10 mouse cellular contexts compared by ENCODE assay signal in genomic region chr7:142471414-142471861, GRCm38 (mm10). TPM values are rescaled to one million over a fixed set of nuclear protein-coding genes. Genes with fewer than 3 reads are reported as not detected.
A peak's percentile ranks its signal among the peaks of the same experiment; 100 is the strongest.
DNase-seq lines count a peak whose midpoint lies in the region; ATAC-seq and TF ChIP-seq lines count a peak whose summit lies in the region.
"Had no signal": no experiment of that assay in that cellular context is flagged by ENCODE, and none has a peak within 500 bp of the region (broad histone marks: within the 10 kb centered on the region; RNA-seq: fewer than 3 reads in every experiment).

No protein-coding gene starts in this region.

- TF ChIP-seq CTCF in kidney, postnatal 0 days (IDR thresholded peaks at IDR 0.05; ENCODE audit: low read depth) = no peak

- peak overlapping the region; percentile 19; the same call in 1 of the 2 replicates for H3K4me3 ChIP-seq in kidney, postnatal 0 days (replicated peaks; ENCODE audit: low read depth, low read length)
- no peak overlapping the region for H3K4me3 ChIP-seq in embryonic facial prominence, embryonic 15.5 days (replicated peaks)
- no peak overlapping the region for H3K4me3 ChIP-seq in limb, embryonic 11.5 days (ENCODE audit: low read depth, low read length)

- peaks cover 22% of the 10 kb centered on the region for H3K4me1 ChIP-seq in kidney, postnatal 0 days (replicated peaks; ENCODE audit: insufficient read depth, low read length)
- peaks cover 50% of the 10 kb centered on the region for H3K4me1 ChIP-seq in embryonic facial prominence, embryonic 15.5 days
- H3K4me1 ChIP-seq in limb, embryonic 11.5 days (ENCODE audit: control insufficient read depth, insufficient read depth, low read length) = peaks cover 22% of the 10 kb centered on the region

- DNase-seq in kidney, postnatal 0 days (ENCODE audit: low spot score) = peak; percentile 85
- no peak for DNase-seq in kidney, adult 18-20 months
- peak; percentile 42 for DNase-seq in embryo, embryonic 10 days (ENCODE audit: low spot score)
- peak; percentile 40 for DNase-seq in limb, embryonic 11.5 days (ENCODE audit: low spot score)
- no peak for DNase-seq in frontal cortex, postnatal 36 days (ENCODE audit: low spot score in 2 of 2)
- no peak for DNase-seq in left cerebral cortex, postnatal 25 days (ENCODE audit: low spot score in 2 of 2)
- DNase-seq in left cerebral cortex, postnatal 10 days (ENCODE audit: extremely low spot score in 1 of 2, low spot score in 2 of 2) = no peak

- H3K27ac ChIP-seq in kidney, postnatal 0 days = peak overlapping the region; percentile 90
- H3K27ac ChIP-seq in embryonic facial prominence, embryonic 15.5 days (replicated peaks) = peak overlapping the region; percentile 79
- peak overlapping the region; percentile 76 for H3K27ac ChIP-seq in limb, embryonic 11.5 days (replicated peaks; ENCODE audit: low read depth, low read length)

- H3K36me3 ChIP-seq in kidney, postnatal 0 days (ENCODE audit: insufficient read depth, low read length) = no peaks in the 10 kb centered on the region
- no peaks in the 10 kb centered on the region for H3K36me3 ChIP-seq in embryonic facial prominence, embryonic 15.5 days
- H3K36me3 ChIP-seq in limb, embryonic 11.5 days (ENCODE audit: control insufficient read depth, insufficient read depth, low read length) = no peaks in the 10 kb centered on the region

- H3K4me2 ChIP-seq in kidney, postnatal 0 days (ENCODE audit: low read length) = peak overlapping the region; percentile 49
- H3K4me2 ChIP-seq in embryonic facial prominence, embryonic 15.5 days (replicated peaks) = peak overlapping the region; percentile 26
- peak overlapping the region; percentile 18; the same call in 1 of the 2 replicates for H3K4me2 ChIP-seq in limb, embryonic 11.5 days (ENCODE audit: low read depth, severe bottlenecking)

- WGBS in kidney, postnatal 0 days = 32% methylated on average over 6 of the region's 6 CpGs
- 39% methylated on average over 6 of the region's 6 CpGs for WGBS in embryonic facial prominence, embryonic 15.5 days
- WGBS in limb, embryonic 11.5 days = 16% methylated on average over 6 of the region's 6 CpGs

- H3K9ac ChIP-seq in kidney, postnatal 0 days (ENCODE audit: low read depth, low read length) = peak overlapping the region; percentile 60; the same call in 1 of the 2 replicates
- no peak overlapping the region for H3K9ac ChIP-seq in embryonic facial prominence, embryonic 15.5 days
- peak overlapping the region; percentile 62 for H3K9ac ChIP-seq in limb, embryonic 11.5 days (ENCODE audit: low read length)

- no peaks in the 10 kb centered on the region for H3K9me3 ChIP-seq in kidney, postnatal 0 days (replicated peaks; ENCODE audit: low read length)
- no peaks in the 10 kb centered on the region for H3K9me3 ChIP-seq in embryonic facial prominence, embryonic 15.5 days (replicated peaks)
- H3K9me3 ChIP-seq in limb, embryonic 11.5 days (ENCODE audit: control insufficient read depth, low read length) = no peaks in the 10 kb centered on the region

- intact Hi-C loops in left cerebral cortex, postnatal 25 days (cut with DNase I) = no loop called here
- intact Hi-C loops in left cerebral cortex, postnatal 10 days (cut with DNase I) = no loop called here

- no peaks in the 10 kb centered on the region for H3K27me3 ChIP-seq in kidney, postnatal 0 days (ENCODE audit: insufficient read depth, low read length)
- H3K27me3 ChIP-seq in embryonic facial prominence, embryonic 15.5 days = no peaks in the 10 kb centered on the region
- H3K27me3 ChIP-seq in limb, embryonic 11.5 days (ENCODE audit: control insufficient read depth, insufficient read depth, low read length) = no peaks in the 10 kb centered on the region

- ATAC-seq in kidney, postnatal 0 days (replicated peaks; ENCODE audit: low FRiP score, low read depth) = peak; percentile 42
- peak; percentile 17; the same call in 1 of the 2 replicates for ATAC-seq in embryonic facial prominence, embryonic 15.5 days (ENCODE audit: insufficient number of reproducible peaks, low FRiP score, low TSS enrichment, low read depth)
- peak; percentile 27; the same call in 1 of the 2 replicates for ATAC-seq in limb, embryonic 11.5 days (ENCODE audit: insufficient number of reproducible peaks, low FRiP score, low TSS enrichment, low read depth)

RNA-seq across cellular contexts. Expression of gene Lsp1, which starts 10.8 kb away (rescaled TPM):
- polyA plus RNA-seq in kidney, postnatal 0 days (2015; fragmentation: Nextera tagmentation; extraction: Ambion mirVana) = 161 and 165 TPM in 2 replicates
- 49.3 and 58.9 TPM in 2 replicates for polyA plus RNA-seq in embryonic facial prominence, embryonic 15.5 days (2015; fragmentation: Nextera tagmentation; extraction: Ambion mirVana)
- polyA plus RNA-seq in limb, embryonic 11.5 days (2014; fragmentation: Nextera tagmentation; extraction: Ambion mirVana) = 22.8 and 23.3 TPM in 2 replicates
- total RNA-seq in left cerebral cortex, postnatal 25 days (2021) = 1 to 10 TPM; 5.2 to 5.4 TPM
- 1 to 10 TPM; 5.2 to 8.1 TPM for total RNA-seq in left cerebral cortex, postnatal 10 days (2021)

RNA-seq across cellular contexts. Expression of gene Tnnt3, which starts 27.2 kb away (rescaled TPM):
- 3.4 TPM in 2 replicates for polyA plus RNA-seq in kidney, postnatal 0 days (2015; fragmentation: Nextera tagmentation; extraction: Ambion mirVana)
- polyA plus RNA-seq in embryonic facial prominence, embryonic 15.5 days (2015; fragmentation: Nextera tagmentation; extraction: Ambion mirVana) = 167 and 228 TPM in 2 replicates
- 8.0 and 10.8 TPM in 2 replicates for polyA plus RNA-seq in limb, embryonic 11.5 days (2014; fragmentation: Nextera tagmentation; extraction: Ambion mirVana)
- not detected for total RNA-seq in left cerebral cortex, postnatal 25 days (2021)
- total RNA-seq in left cerebral cortex, postnatal 10 days (2021) = not detected
- total RNA-seq: left cerebral cortex, adult 18-20 months had no signal

RNA-seq across cellular contexts. Expression of gene Tnni2, which starts 29.8 kb away (rescaled TPM):
- polyA plus RNA-seq in kidney, postnatal 0 days (2015; fragmentation: Nextera tagmentation; extraction: Ambion mirVana) = 2.2 and 3.0 TPM in 2 replicates
- polyA plus RNA-seq in embryonic facial prominence, embryonic 15.5 days (2015; fragmentation: Nextera tagmentation; extraction: Ambion mirVana) = 169 and 228 TPM in 2 replicates
- polyA plus RNA-seq in limb, embryonic 11.5 days (2014; fragmentation: Nextera tagmentation; extraction: Ambion mirVana) = 7.0 and 10.3 TPM in 2 replicates
- total RNA-seq in left cerebral cortex, postnatal 25 days (2021) = not detected
- total RNA-seq in left cerebral cortex, postnatal 10 days (2021) = under 1 TPM in 1 of 2 experiments, not detected in 1; 0.83 TPM

RNA-seq across cellular contexts. Expression of gene Syt8, which starts 36.8 kb away (rescaled TPM):
- polyA plus RNA-seq in kidney, postnatal 0 days (2015; fragmentation: Nextera tagmentation; extraction: Ambion mirVana) = 2.5 and 4.8 TPM in 2 replicates
- 3.9 and 4.5 TPM in 2 replicates for polyA plus RNA-seq in embryonic facial prominence, embryonic 15.5 days (2015; fragmentation: Nextera tagmentation; extraction: Ambion mirVana)
- 0.62 TPM in 1 of 2 replicates, not detected in the other for polyA plus RNA-seq in limb, embryonic 11.5 days (2014; fragmentation: Nextera tagmentation; extraction: Ambion mirVana)
- total RNA-seq in left cerebral cortex, postnatal 25 days (2021) = not detected
- not detected for total RNA-seq in left cerebral cortex, postnatal 10 days (2021)
- total RNA-seq: gastrocnemius, adult 8-10 months; left cerebral cortex, adult 18-20 months had no signal

Comparison
In these comparisons a context has a peak if more than half of its experiments do, and no peak if none do; other contexts are left out.
1. DNase-seq: peak in kidney, postnatal 0 days (single experiment), embryo, embryonic 10 days (single experiment) and limb, embryonic 11.5 days (single experiment); none in kidney, adult 18-20 months (single experiment), frontal cortex, postnatal 36 days (0 of 2), left cerebral cortex, postnatal 25 days (0 of 2) and left cerebral cortex, postnatal 10 days (0 of 2).
2. RNA of gene Tnnt3, which starts 27.2 kb away (polyA plus RNA-seq): 167 to 228 TPM in embryonic facial prominence, embryonic 15.5 days; 8.0 to 10.8 TPM in limb, embryonic 11.5 days and 3.4 TPM in kidney, postnatal 0 days; every median in the first group is over 10 times any median in the second.
3. RNA of gene Tnni2, which starts 29.8 kb away (polyA plus RNA-seq): 169 to 228 TPM in embryonic facial prominence, embryonic 15.5 days; 7.0 to 10.3 TPM in limb, embryonic 11.5 days and 2.2 to 3.0 TPM in kidney, postnatal 0 days; every median in the first group is over 10 times any median in the second.
4. Peak in every context shown above with its lines, with median percentiles within 50 percentile points of each other: ATAC-seq, H3K27ac ChIP-seq and H3K4me2 ChIP-seq.